Mouse (Mus musculus): ENCODE data around the gene Acy3. TPM values are rescaled to one million over a fixed set of nuclear protein-coding genes. Genes with fewer than 3 reads are reported as not detected.

Gene Acy3
- total and polyA plus RNA-seq, 3 experiments = 0.25 to 0.83 TPM; not detected in 1

DNA sequence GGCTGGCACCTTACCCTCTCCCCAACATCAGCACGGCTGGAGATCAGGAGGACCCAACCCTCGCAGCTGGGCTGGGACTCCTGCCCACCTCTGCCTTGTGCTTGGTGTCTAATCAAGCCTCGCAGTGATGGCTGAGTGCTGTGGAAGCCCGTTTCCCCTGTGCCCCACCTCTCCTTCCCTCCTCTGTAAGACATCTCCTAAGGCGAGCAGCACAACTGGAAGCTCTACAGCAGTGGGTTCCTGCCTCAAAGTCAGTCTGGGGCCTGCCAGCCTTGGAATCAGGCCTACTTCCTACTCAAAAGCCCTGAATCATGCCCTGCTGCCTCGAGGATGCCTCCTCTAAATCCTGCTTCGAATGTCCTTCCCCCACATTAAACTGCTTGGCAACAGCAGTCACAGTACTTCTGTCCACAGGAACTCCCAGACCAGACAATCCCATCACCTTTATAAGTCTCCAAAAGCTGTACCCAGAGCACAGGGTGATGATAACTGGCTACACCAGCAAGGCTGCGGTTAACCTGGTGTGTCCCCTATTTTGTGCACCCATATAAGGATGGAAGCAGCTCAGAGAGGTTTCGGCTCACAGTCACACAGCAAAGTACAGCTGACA, 12.9 kb downstream of the Acy3 start:
- peaks cover 11 to 23% of the 10 kb centered on the region in 2 experiments for H3K4me1 ChIP-seq (ENCODE audit: control insufficient read depth in 1 of 2, insufficient read depth in 2 of 2)
- H3K27me3 ChIP-seq (replicated peaks) = peaks cover 26% of the 10 kb centered on the region
- peaks cover 7 to 23% of the 10 kb centered on the region in 2 experiments for H3K36me3 ChIP-seq (replicated peaks in 1 of 2; ENCODE audit: control insufficient read depth in 1 of 2, insufficient read depth in 1 of 2, low read length in 1 of 2)
- peak overlapping the region; percentile 49 to 75 (median 59) for H3K4me3 ChIP-seq (replicated peaks in 1 of 3; ENCODE audit: low read depth in 2 of 3, low read length in 2 of 3, poor library complexity in 1 of 3)
- H3K4me2 ChIP-seq (ENCODE audit: insufficient read depth, low read depth, poor library complexity, severe bottlenecking) = peak overlapping the region; percentile 85; the same call in 1 of the 2 replicates
- peak overlapping the region; percentile 70 for H3K9ac ChIP-seq (ENCODE audit: insufficient read depth, low read depth)
- in situ Hi-C loops (cut with MboI; ENCODE audit: low pct_ligation_motif_present, low pct_unique_long_range_greater_than_20kb, low sequenced_read_pairs) (no loop called here), dilution Hi-C loops (cut with MboI; ENCODE audit: extremely low pct_ligation_motif_present, extremely low pct_unique_long_range_greater_than_20kb, low sequenced_read_pairs) (no loop called here)
- TF ChIP-seq RCOR1 (conservative IDR thresholded peaks at IDR 0.05; ENCODE audit: low read depth, low read length) (no peak), MXI1 (IDR thresholded peaks at IDR 0.05; ENCODE audit: low read depth, low read length) (no peak)
- H3K9me3 ChIP-seq (replicated peaks; ENCODE audit: low read length) = no peaks in the 10 kb centered on the region
- H3K79me2 ChIP-seq (replicated peaks; ENCODE audit: control insufficient read depth, extremely low read depth, insufficient read depth, poor library complexity, severe bottlenecking) = no peaks in the 10 kb centered on the region
- DNase-seq (ENCODE audit: extremely low read depth) = no peak
- H3K27ac ChIP-seq (ENCODE audit: insufficient read depth, low read depth) = no peak overlapping the region

DNA sequence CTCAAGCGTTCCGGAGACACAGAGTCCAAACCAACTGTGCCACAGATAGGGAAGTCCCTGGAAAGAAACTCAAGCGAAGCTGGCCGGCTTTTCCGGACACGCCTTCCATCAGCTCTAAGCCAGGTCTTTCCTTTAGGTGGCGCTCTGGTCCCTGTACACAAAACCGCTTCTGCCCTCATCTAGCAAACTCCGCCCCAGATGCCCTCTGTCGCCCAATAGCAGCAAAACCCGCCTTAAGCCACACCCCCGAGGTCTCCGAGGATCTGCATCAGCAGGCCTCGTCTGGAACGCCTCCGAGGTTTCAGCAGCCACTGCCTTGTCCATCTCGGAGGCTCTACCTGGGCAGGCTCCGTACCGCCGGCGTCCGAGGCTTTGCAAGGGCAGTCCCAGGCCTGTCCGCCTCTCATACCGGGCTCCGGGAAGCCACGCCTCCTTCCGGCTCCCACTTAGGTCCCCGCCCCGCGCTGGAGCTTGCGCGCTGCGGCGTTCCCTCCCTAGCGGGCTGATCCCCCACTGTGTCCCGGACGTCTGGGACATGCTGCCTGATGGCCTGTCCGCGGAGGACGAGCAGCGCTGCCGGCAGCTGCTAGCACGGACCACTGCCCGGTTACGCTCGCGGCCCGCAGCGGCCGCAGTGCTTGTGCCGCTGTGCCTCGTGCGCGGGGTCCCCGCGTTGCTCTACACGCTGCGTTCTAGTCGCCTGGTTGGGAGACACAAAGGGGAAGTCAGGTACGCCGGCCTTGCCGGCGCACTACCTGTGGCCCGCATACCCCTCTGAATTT, 13.9 kb downstream of the Acy3 start, which contains the start of the genes Nudt8 and Gm49405:
Gene Nudt8 (plus strand): TSS at position 462 of the 782 bp plus-strand sequence.
Gene Gm49405 (plus strand): TSS at position 508 of the 782 bp plus-strand sequence.
- dilution Hi-C loops (cut with MboI; ENCODE audit: extremely low pct_ligation_motif_present, extremely low pct_unique_long_range_greater_than_20kb, low sequenced_read_pairs) (no loop called here), in situ Hi-C loops (cut with MboI; ENCODE audit: low pct_ligation_motif_present, low pct_unique_long_range_greater_than_20kb, low sequenced_read_pairs) (no loop called here)
- Histone ChIP-seq H3K4me1 (ENCODE audit: control insufficient read depth in 1 of 2, insufficient read depth in 2 of 2) (peaks cover 11 to 23% of the 10 kb centered on the region in 2 experiments), H3K4me3 (replicated peaks in 1 of 3; ENCODE audit: low read depth in 2 of 3, low read length in 2 of 3, poor library complexity in 1 of 3) (peak within 1 kb of the TSS; percentile 75 to 84 (median 83)), H3K4me2 (ENCODE audit: insufficient read depth, low read depth, poor library complexity, severe bottlenecking) (peak within 1 kb of the TSS; percentile 85), H3K27me3 (replicated peaks) (peaks cover 16% of the 10 kb centered on the region), H3K9me3 (replicated peaks; ENCODE audit: low read length) (no peaks in the 10 kb centered on the region), H3K9ac (ENCODE audit: insufficient read depth, low read depth) (peak within 1 kb of the TSS; percentile 70), H3K79me2 (replicated peaks; ENCODE audit: control insufficient read depth, extremely low read depth, insufficient read depth, poor library complexity, severe bottlenecking) (no peaks in the 10 kb centered on the region), H3K36me3 (replicated peaks in 1 of 2; ENCODE audit: control insufficient read depth in 1 of 2, insufficient read depth in 1 of 2, low read length in 1 of 2) (peaks cover 9 to 34% of the 10 kb centered on the region in 2 experiments), H3K27ac (ENCODE audit: insufficient read depth, low read depth) (peak within 1 kb of the TSS; percentile 89)
- peak; percentile 99 for DNase-seq (ENCODE audit: extremely low read depth)
- TF ChIP-seq SMC3 (IDR thresholded peaks at IDR 0.05; ENCODE audit: low read depth, low read length) (peak; percentile 43), NRF1 (IDR thresholded peaks at IDR 0.05; ENCODE audit: low read depth, low read length) (peak; percentile 88), ZC3H11A (IDR thresholded peaks at IDR 0.05; ENCODE audit: low read depth, low read length) (no peak), ELF1 (IDR thresholded peaks at IDR 0.05; ENCODE audit: low read depth, low read length) (peak; percentile 66), MAZ (IDR thresholded peaks at IDR 0.05; ENCODE audit: low read depth, low read length) (peak; percentile 39; the same call in 1 of the 2 replicates), USF1 (IDR thresholded peaks at IDR 0.05; ENCODE audit: low read depth, low read length) (no peak), ETS1 (conservative IDR thresholded peaks at IDR 0.05; ENCODE audit: low read depth, low read length) (no peak; the same call in 1 of the 2 replicates), HCFC1 (IDR thresholded peaks at IDR 0.05; ENCODE audit: low read depth, low read length) (peak; percentile 68), BHLHE40 (IDR thresholded peaks at IDR 0.05; ENCODE audit: low read depth, low read length) (peak; percentile 25; the same call in 1 of the 2 replicates), CHD2 (IDR thresholded peaks at IDR 0.05; ENCODE audit: low read length) (no peak), TBP (conservative IDR thresholded peaks at IDR 0.05; ENCODE audit: low read depth, low read length) (peak; percentile 69), ZMIZ1 (IDR thresholded peaks at IDR 0.05; ENCODE audit: low read depth, low read length) (peak; percentile 82), EP300 (IDR thresholded peaks at IDR 0.05; ENCODE audit: low read length) (no peak), PAX5 (IDR thresholded peaks at IDR 0.05; ENCODE audit: low read length) (no peak), MAX (IDR thresholded peaks at IDR 0.05; ENCODE audit: low read length) (peak; percentile 51; the same call in 1 of the 2 replicates), CTCF (conservative IDR thresholded peaks at IDR 0.05 in 1 of 2, IDR thresholded peaks at IDR 0.05 in 1 of 2; ENCODE audit: low read depth in 2 of 2, low read length in 2 of 2) (peak; percentile 44 to 83; a peak in 3 of 4 replicates), RAD21 (IDR thresholded peaks at IDR 0.05; ENCODE audit: low read depth, low read length) (peak; percentile 56), RCOR1 (conservative IDR thresholded peaks at IDR 0.05; ENCODE audit: low read depth, low read length) (0 out of 2 replicates have a peak, but pooled peaks have one; percentile 38), GABPA (IDR thresholded peaks at IDR 0.05; ENCODE audit: insufficient replicate concordance, low read depth, low read length) (no peak), JUN (IDR thresholded peaks at IDR 0.05; ENCODE audit: insufficient read depth, low read depth, low read length) (no peak), NELFE (IDR thresholded peaks at IDR 0.05; ENCODE audit: low read depth, low read length) (peak; percentile 93), IRF4 (IDR thresholded peaks at IDR 0.05; ENCODE audit: low read depth, low read length) (peak; percentile 53; the same call in 1 of the 2 replicates), MAFK (IDR thresholded peaks at IDR 0.05; ENCODE audit: insufficient replicate concordance, low read length) (no peak), JUND (conservative IDR thresholded peaks at IDR 0.05; ENCODE audit: low read depth, low read length) (peak; percentile 12; the same call in 1 of the 2 replicates), SIN3A (IDR thresholded peaks at IDR 0.05; ENCODE audit: low read length) (peak; percentile 83), ZKSCAN1 (IDR thresholded peaks at IDR 0.05; ENCODE audit: borderline replicate concordance, low read depth, low read length) (no peak), USF2 (conservative IDR thresholded peaks at IDR 0.05; ENCODE audit: low read depth, low read length) (no peak), KAT2A (IDR thresholded peaks at IDR 0.05; ENCODE audit: insufficient replicate concordance, low read length) (0 out of 2 replicates have a peak, but pooled peaks have one; percentile 38)

All from CH12.LX (cell line).